Mouse (Mus musculus) lung, postnatal 10 days (tissue): Measurements from ENCODE around the gene 1700037C18Rik.

Source experiments
- DNase-seq: peaks from one replicate; pipeline ENCODE4 v3.0.0; 2021

1700037C18Rik gene

GRCm38 (mm10) chr16:3908537-3909111 is at the start of gene 1700037C18Rik, which contains the start of gene Cluap1:
Gene 1700037C18Rik, minus strand, starts transcription at chr16:3908689.
Gene Cluap1, plus strand, starts transcription at chr16:3908801.
- DNase-seq: peak; percentile 96

GRCm38 (mm10) chr16:3956369-3956768 is 47.9 kb upstream of the 1700037C18Rik start:
- peak; percentile 66 for DNase-seq

- no peak for DNase-seq
Observed at GRCm38 (mm10) chr16:3951141-3951540, 42.7 kb upstream of the 1700037C18Rik start.

- DNase-seq: no peak
Observed at GRCm38 (mm10) chr16:3934701-3935100, 26.2 kb upstream of the 1700037C18Rik start.

GRCm38 (mm10) chr16:3934091-3934490 is 25.6 kb upstream of the 1700037C18Rik start:
- peak; percentile 30 for DNase-seq

- no peak for DNase-seq
Observed at GRCm38 (mm10) chr16:3933536-3933935, 25.0 kb upstream of the 1700037C18Rik start.

- peak; percentile 28 for DNase-seq
Observed at GRCm38 (mm10) chr16:3929151-3929550, 20.7 kb upstream of the 1700037C18Rik start.

GRCm38 (mm10) chr16:3928582-3928981 is 20.1 kb upstream of the 1700037C18Rik start:
- peak; percentile 18 for DNase-seq

GRCm38 (mm10) chr16:3923966-3924365 is 15.5 kb upstream of the 1700037C18Rik start:
- DNase-seq: no peak

GRCm38 (mm10) chr16:3923515-3923914 is 15.0 kb upstream of the 1700037C18Rik start:
- DNase-seq: no peak

- DNase-seq: no peak
Observed at GRCm38 (mm10) chr16:3920756-3921155, 12.3 kb upstream of the 1700037C18Rik start.

GRCm38 (mm10) chr16:3909118-3909517 is 629 bp upstream of the 1700037C18Rik start:
- no peak for DNase-seq

- DNase-seq: no peak
Observed at GRCm38 (mm10) chr16:3907471-3907870, 1.0 kb downstream of the 1700037C18Rik start.

GRCm38 (mm10) chr16:3896553-3896952 is 11.9 kb downstream of the 1700037C18Rik start:
- no peak for DNase-seq

GRCm38 (mm10) chr16:3896046-3896445 is 12.4 kb downstream of the 1700037C18Rik start:
- DNase-seq: no peak

- DNase-seq: peak; percentile 74
Observed at GRCm38 (mm10) chr16:3895173-3895792, 13.2 kb downstream of the 1700037C18Rik start.

- no peak for DNase-seq
Observed at GRCm38 (mm10) chr16:3893739-3894138, 14.8 kb downstream of the 1700037C18Rik start.

GRCm38 (mm10) chr16:3891621-3892295 is 16.7 kb downstream of the 1700037C18Rik start:
- DNase-seq: no peak

GRCm38 (mm10) chr16:3885065-3885670 is 23.3 kb downstream of the 1700037C18Rik start:
- no peak for DNase-seq

- peak; percentile 96 for DNase-seq
Observed at GRCm38 (mm10) chr16:3884201-3885064, 24.1 kb downstream of the 1700037C18Rik start, which contains the start of the genes Zfp597 and Gm20695. Gene Zfp597, minus strand, starts transcription at chr16:3884561. Gene Gm20695, plus strand, starts transcription at chr16:3884648.

GRCm38 (mm10) chr16:3876346-3876745 is 32.1 kb downstream of the 1700037C18Rik start:
- DNase-seq: no peak
